Mouse (Mus musculus): ENCODE results near the gene Krtap31-2. TPM values are rescaled to one million over a fixed set of nuclear protein-coding genes. Genes with fewer than 3 reads are reported as not detected.

The Krtap31-2 gene
- polyA plus RNA-seq, 1 experiment from 2014 or later: not detected

Other genes with a start within 250 kb of the Krtap31-2 start
- gene Gm14190, start 245.6 kb upstream of the Krtap31-2 start, polyA plus RNA-seq (2016; fragmentation: Nextera tagmentation; extraction: Ambion mirVana): not detected in 2 replicates
- gene Gm14180, start 202.0 kb upstream of the Krtap31-2 start, polyA plus RNA-seq (2016; fragmentation: Nextera tagmentation; extraction: Ambion mirVana): not detected in 2 replicates
- gene Gm11595, start 163.4 kb upstream of the Krtap31-2 start, polyA plus RNA-seq (2016; fragmentation: Nextera tagmentation; extraction: Ambion mirVana): not detected in 2 replicates
- not detected in 2 replicates for gene Krtap4-8, start 155.6 kb upstream of the Krtap31-2 start, polyA plus RNA-seq (2016; fragmentation: Nextera tagmentation; extraction: Ambion mirVana)
- not detected in 2 replicates for gene Krtap4-9, start 151.1 kb upstream of the Krtap31-2 start, polyA plus RNA-seq (2016; fragmentation: Nextera tagmentation; extraction: Ambion mirVana)
- gene Gm11596, start 142.8 kb upstream of the Krtap31-2 start, polyA plus RNA-seq (2016; fragmentation: Nextera tagmentation; extraction: Ambion mirVana): not detected in 2 replicates
- gene Gm11569, start 137.4 kb upstream of the Krtap31-2 start, polyA plus RNA-seq (2016; fragmentation: Nextera tagmentation; extraction: Ambion mirVana): not detected in 2 replicates
- gene Gm11554, start 131.8 kb upstream of the Krtap31-2 start, polyA plus RNA-seq (2016; fragmentation: Nextera tagmentation; extraction: Ambion mirVana): not detected in 2 replicates
- not detected in 2 replicates for gene Krtap4-13, start 126.4 kb upstream of the Krtap31-2 start, polyA plus RNA-seq (2016; fragmentation: Nextera tagmentation; extraction: Ambion mirVana)
- gene Gm11564, start 120.6 kb upstream of the Krtap31-2 start, polyA plus RNA-seq (2016; fragmentation: Nextera tagmentation; extraction: Ambion mirVana): not detected in 2 replicates
- gene 2300003K06Rik, start 98.2 kb upstream of the Krtap31-2 start, polyA plus RNA-seq (2016; fragmentation: Nextera tagmentation; extraction: Ambion mirVana): not detected in 2 replicates
- not detected in 2 replicates for gene Krtap4-16, start 84.7 kb upstream of the Krtap31-2 start, polyA plus RNA-seq (2016; fragmentation: Nextera tagmentation; extraction: Ambion mirVana)
- not detected in 2 replicates for gene Gm11568, start 78.4 kb upstream of the Krtap31-2 start, polyA plus RNA-seq (2016; fragmentation: Nextera tagmentation; extraction: Ambion mirVana)
- gene Gm11559, start 71.8 kb upstream of the Krtap31-2 start, polyA plus RNA-seq (2016; fragmentation: Nextera tagmentation; extraction: Ambion mirVana): not detected in 2 replicates
- not detected in 2 replicates for gene Krtap9-1, start 62.9 kb upstream of the Krtap31-2 start, polyA plus RNA-seq (2016; fragmentation: Nextera tagmentation; extraction: Ambion mirVana)
- gene Gm11567, start 57.1 kb upstream of the Krtap31-2 start, polyA plus RNA-seq (2016; fragmentation: Nextera tagmentation; extraction: Ambion mirVana): not detected in 2 replicates
- not detected in 2 replicates for gene Krtap31-1, start 28.4 kb upstream of the Krtap31-2 start, polyA plus RNA-seq (2016; fragmentation: Nextera tagmentation; extraction: Ambion mirVana)
- not detected in 2 replicates for gene Gm11565, start 21.5 kb upstream of the Krtap31-2 start, polyA plus RNA-seq (2016; fragmentation: Nextera tagmentation; extraction: Ambion mirVana)
- not detected in 2 replicates for gene Krtap9-5, start 12.2 kb downstream of the Krtap31-2 start, polyA plus RNA-seq (2016; fragmentation: Nextera tagmentation; extraction: Ambion mirVana)
- not detected in 2 replicates for gene Krtap29-1, start 42.8 kb downstream of the Krtap31-2 start, polyA plus RNA-seq (2016; fragmentation: Nextera tagmentation; extraction: Ambion mirVana)
- gene Krtap16-1, start 50.3 kb downstream of the Krtap31-2 start, polyA plus RNA-seq (2016; fragmentation: Nextera tagmentation; extraction: Ambion mirVana): not detected in 2 replicates
- not detected in 2 replicates for gene Krtap17-1, start 57.7 kb downstream of the Krtap31-2 start, polyA plus RNA-seq (2016; fragmentation: Nextera tagmentation; extraction: Ambion mirVana)
- gene Krt33a, start 79.9 kb downstream of the Krtap31-2 start, polyA plus RNA-seq (2016; fragmentation: Nextera tagmentation; extraction: Ambion mirVana): not detected in 2 replicates
- gene Krt33b, start 93.6 kb downstream of the Krtap31-2 start, polyA plus RNA-seq (2016; fragmentation: Nextera tagmentation; extraction: Ambion mirVana): not detected in 2 replicates
- gene Krt34, start 105.3 kb downstream of the Krtap31-2 start, polyA plus RNA-seq (2016; fragmentation: Nextera tagmentation; extraction: Ambion mirVana): not detected in 2 replicates
- not detected in 2 replicates for gene Krt31, start 114.3 kb downstream of the Krtap31-2 start, polyA plus RNA-seq (2016; fragmentation: Nextera tagmentation; extraction: Ambion mirVana)
- gene Krt32, start 151.9 kb downstream of the Krtap31-2 start, polyA plus RNA-seq (2016; fragmentation: Nextera tagmentation; extraction: Ambion mirVana): not detected in 2 replicates
- gene Krt35, start 159.9 kb downstream of the Krtap31-2 start, polyA plus RNA-seq (2016; fragmentation: Nextera tagmentation; extraction: Ambion mirVana): not detected in 2 replicates
- not detected in 2 replicates for gene Krt36, start 169.3 kb downstream of the Krtap31-2 start, polyA plus RNA-seq (2016; fragmentation: Nextera tagmentation; extraction: Ambion mirVana)
- gene Krt13, start 185.3 kb downstream of the Krtap31-2 start, polyA plus RNA-seq (2016; fragmentation: Nextera tagmentation; extraction: Ambion mirVana): not detected in 2 replicates
- gene Krt15, start 199.6 kb downstream of the Krtap31-2 start, polyA plus RNA-seq (2016; fragmentation: Nextera tagmentation; extraction: Ambion mirVana): 0.74 and 1.8 TPM in 2 replicates
- 5.9 and 6.3 TPM in 2 replicates for gene Krt19, start 212.4 kb downstream of the Krtap31-2 start, polyA plus RNA-seq (2016; fragmentation: Nextera tagmentation; extraction: Ambion mirVana)